Mouse (Mus musculus): ENCODE results near the gene Fn3k.

The Fn3k gene

DNA sequence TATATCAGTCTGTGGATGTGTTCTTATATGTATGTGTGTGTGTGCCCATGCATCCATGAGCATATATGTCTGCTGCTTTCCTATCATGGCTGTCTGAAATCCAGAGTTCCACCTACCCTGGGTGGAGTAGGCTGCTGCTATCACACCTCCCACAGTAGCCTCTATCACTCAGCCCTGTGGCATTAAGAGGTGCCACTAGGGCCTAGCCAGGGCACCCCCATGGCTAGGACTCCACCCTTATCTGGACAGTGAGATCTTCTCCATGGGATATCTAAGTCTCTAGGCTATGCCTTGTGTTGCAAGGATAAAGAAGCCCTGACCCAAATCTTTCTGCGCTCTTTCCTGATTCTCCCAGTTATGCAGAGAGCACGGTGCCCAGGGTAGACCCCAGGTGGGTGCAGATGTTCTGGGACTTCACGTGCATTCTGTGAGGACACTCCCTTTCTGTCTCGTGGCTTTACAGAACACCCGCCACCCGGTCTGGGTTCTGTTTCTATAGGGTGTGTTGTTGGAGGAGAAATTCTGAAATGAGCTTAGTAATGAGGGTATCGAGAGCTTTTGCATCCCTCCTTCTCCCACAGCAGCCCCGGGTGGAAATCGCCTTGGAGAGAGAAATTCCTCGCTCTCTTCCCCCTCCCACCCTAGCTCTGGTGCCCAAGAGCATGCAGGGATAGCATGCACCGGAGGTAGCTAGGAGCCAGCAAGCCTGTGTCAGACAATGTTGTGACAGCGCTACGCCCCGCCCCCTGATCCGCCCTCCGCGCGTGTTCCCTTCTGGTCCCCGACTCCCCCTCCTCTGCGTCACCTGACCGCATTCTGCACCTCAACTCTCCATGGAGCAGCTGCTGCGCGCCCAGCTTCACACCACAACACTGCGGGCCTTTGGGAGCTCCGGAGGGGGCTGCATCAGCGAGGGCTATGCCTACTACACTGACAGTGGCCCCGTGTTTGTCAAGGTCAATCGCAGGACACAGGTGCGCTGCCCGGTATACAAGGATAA, at the start of gene Fn3k:
TSS of gene Fn3k (plus strand) at position 758 of the 1,000 bp plus-strand sequence.
- peak; percentile 83 for DNase-seq (ENCODE audit: low spot score)

- DNase-seq (ENCODE audit: low spot score), result peak; percentile 100
Observed at GRCm38 (mm10) chr11:121387750-121388553, 46.8 kb upstream of the Fn3k start, which contains the start of gene Rab40b. Gene Rab40b (minus strand): TSS chr11:121388251.

DNA sequence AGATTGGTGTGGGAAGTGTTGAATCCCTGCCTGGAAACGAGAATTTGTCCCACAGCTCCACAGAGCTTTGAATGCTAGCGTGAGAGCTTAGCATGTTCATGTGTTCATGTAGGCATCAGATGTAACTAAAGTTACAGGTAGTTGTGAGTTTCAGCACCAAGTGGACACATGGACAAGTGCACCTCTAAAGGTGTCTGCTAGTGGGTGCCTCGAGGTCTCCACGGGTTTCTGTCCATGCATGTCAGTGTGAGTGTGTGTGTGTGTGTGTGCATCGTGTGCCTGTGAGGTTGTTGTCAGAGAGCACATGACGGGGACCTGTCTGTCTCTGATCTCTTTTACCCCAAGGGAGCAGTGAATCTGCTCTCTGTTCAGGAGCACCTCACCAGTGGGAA, 46.2 kb upstream of the Fn3k start:
- DNase-seq (ENCODE audit: low spot score), result no peak

DNA sequence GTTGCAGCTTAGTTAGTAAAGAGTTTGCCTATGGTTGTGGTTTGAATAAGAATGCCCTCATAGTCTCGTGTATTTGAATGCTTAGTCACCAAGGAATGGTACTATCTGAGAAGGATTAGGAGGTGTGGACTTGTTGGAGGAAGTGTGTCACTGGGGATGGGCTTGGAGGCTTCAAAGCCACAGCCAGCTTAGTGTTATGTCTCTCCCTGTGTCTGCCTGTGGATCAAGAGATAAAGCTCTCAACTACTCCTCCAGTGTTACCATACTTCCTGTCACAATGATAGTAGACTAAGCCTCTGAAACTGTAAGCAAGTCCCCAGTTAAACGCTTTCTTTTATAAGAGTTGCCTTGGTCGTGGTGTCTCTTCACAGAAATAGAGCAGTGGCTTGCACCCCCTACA, 43.9 kb upstream of the Fn3k start:
- DNase-seq (ENCODE audit: low spot score), result no peak

DNA sequence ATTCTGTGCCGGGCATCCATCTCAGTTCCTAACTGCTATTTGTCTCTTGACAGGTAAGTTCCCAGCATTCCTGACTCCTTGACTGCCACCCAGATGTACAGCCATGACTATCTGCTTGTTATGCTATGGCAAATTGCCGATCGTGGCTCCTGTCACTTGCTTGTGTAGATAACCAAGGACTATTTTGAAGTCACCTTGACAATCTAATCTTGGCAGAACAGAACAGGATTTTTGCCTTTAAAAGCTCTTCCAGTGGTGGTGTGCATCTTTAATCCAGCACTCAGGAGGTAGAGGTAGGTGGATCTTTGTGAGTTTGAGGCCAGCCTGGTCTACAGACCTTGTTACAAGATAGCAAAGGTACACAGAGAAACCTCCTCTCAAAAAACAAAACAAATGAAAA, 42.3 kb upstream of the Fn3k start:
- DNase-seq (ENCODE audit: low spot score), result no peak

DNA sequence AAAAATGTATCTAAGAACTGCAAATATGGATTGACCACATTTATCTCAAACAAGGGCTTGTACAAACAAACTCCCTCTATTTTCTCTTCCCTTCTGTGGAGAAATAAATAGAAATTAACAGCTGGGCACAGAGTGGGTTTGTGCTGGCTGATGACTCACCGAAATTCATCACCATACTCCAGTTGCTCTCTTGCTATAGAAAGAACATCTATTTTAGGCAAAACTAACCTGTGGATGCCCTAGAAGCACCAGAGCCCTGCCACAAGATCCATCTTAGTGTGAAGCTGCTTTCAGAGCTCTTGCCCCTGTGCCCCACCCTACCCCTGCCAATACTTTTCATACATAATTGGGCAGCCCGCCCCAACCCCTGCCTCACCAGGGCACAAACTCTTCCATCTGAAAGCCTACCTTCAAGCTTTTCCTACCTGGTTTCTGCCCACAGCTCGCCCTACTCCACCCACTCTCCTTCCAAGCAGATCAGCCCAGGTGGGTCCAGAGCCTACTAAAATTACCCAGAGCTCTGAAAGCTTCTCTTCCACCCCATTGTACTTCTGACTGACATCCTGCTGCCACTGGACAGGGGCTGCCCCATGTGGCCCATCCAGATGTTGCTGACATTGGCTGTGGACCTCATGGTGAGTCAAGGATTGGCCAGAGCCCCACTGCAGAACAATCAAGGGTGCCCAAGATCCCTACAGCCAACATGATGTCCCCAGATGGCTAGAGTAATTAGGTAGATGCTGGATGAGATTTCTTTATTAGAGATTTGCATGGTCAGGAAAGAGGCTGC, 27.2 kb upstream of the Fn3k start:
- DNase-seq (ENCODE audit: low spot score), result no peak

GRCm38 (mm10) chr11:121414762-121415161, 20.0 kb upstream of the Fn3k start:
- no peak for DNase-seq (ENCODE audit: low spot score)

DNA sequence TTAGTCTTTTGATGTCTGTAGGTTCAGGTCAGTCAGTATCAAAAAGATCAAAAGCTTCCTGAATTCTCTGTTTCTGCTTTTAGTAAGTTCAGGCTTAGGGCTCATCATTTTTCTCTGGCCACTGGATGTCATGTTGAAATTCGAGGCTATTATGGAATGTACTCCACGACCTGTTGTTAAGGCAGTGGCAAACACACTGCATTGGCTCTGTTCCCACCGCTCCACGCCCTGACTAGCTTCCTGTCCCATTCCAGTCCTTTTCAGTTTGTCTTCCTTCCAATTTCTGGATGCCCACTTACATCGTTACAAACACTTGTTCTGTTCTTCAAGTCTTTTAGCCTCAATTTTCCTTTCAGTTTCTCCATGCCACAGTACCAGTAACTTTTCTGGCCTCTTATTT, 19.4 kb upstream of the Fn3k start:
- no peak for DNase-seq (ENCODE audit: low spot score)

DNA sequence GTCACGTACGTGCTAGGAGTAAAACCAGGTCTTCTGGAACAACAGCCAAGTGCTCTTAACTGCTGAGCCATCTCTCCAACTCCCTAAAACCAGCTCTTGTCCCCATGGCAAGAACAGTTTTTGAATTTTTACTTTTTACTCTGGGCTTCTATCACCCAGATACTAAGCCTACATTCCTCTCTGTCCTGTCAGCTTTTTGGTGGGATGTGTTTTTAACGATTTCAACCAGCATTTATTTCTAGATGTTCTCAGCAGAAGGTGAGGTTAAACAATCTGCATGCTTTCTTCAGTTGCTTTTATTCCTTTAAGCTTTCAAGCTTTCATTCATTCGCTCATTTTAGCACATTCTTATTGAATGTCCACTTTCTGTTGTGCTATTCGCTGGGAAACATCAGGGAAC, 16.7 kb upstream of the Fn3k start:
- DNase-seq (ENCODE audit: low spot score), result no peak

GRCm38 (mm10) chr11:121418932-121419331, 15.8 kb upstream of the Fn3k start:
- DNase-seq (ENCODE audit: low spot score), result no peak

DNA sequence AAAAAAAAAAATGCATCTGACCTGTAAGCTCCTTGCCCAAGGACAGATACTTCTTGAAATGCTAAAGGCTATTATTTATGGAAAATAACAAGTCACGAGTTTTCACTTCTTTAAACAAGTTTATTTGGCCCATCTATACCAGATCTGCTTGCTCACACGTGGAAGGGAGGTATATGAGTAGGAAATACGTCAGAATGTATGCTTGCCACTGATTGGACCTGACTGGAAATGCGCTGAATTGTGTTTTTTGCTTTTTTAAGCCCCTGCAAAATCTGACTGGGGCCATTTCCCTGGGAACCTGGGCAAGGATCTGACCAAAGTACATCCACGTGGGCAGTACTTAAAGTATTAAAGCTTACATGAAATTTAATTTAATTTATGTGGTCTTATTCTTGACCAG, 14.3 kb upstream of the Fn3k start:
- DNase-seq (ENCODE audit: low spot score), result peak; percentile 44

DNA sequence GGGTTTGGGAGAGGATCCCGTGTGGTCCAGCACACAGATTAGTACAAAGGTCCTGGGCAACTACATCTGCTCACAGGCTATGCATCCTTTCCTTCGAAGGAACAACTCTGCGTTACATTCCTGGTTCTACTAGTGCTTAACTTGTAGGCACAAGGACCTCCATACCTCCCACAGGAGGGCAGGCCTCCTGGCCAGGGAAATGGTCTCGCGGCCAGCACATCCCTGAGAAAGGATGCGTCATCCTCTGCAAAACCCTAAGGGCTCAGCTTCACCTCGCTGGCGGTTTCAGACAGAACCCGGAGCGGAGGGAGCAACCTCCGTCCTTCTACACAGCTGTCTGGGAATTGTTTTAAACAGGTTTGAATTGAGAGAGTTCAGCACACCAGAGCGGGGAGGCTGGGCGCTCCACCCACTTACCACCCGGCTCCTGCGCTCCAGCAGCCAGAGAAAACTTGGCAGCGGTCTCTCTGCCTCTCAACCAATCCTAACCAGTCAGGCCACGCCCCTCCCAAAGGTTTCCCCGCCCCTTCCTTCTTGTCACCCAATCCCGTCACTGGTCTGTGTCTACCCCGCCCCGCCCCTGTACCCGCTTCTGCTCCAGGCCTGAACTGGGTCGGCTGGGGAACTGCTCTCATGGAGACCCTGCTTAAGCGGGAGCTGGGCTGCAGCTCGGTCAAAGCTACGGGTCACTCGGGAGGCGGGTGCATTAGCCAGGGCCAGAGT, 13.7 kb upstream of the Fn3k start, which contains the start of gene Fn3krp:
TSS of gene Fn3krp (plus strand) at position 572 of the 723 bp plus-strand sequence.
- DNase-seq (ENCODE audit: low spot score), result peak; percentile 100

GRCm38 (mm10) chr11:121421553-121422173, 13.1 kb upstream of the Fn3k start:
- DNase-seq (ENCODE audit: low spot score), result peak; percentile 70

DNA sequence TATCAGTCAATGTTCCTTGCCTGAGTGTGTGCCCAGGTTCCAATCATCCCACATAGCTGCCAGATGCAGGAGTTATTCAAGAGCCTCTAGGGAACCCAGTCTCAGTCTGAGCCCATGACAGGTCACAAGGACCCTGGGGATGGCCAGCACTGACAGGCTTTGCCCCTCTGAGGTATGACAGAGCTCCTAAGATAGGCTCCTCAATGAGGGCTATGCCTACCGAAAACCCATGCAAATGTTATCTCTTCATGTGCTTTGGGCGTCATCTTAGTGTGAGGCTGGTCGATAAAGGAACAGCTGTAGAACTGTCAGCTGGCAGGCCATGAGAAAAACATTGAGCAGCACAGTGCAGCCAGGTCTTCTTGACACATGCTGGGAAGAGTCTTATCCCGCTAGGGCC, 1.3 kb upstream of the Fn3k start:
- no peak for DNase-seq (ENCODE audit: low spot score)

DNA sequence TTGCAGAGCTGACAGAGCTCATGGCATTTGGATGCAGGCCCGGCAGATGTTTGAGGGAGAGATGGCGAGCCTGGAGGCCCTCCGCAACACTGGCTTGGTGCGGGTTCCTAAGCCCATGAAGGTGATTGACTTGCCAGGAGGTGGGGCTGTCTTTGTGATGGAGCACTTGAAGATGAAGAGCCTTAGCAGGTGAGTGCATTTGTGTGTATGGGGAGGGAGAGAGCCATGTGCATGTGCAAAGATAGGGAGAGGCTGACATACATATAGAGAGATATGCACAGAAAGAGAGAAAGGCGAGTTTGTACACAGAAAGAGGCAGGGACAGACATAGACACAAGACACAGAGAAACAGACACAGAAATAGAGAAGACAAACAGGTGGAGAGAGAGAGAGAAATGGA, 2.5 kb downstream of the Fn3k start:
- DNase-seq (ENCODE audit: low spot score), result no peak

GRCm38 (mm10) chr11:121439686-121440292, 5.1 kb downstream of the Fn3k start:
- no peak for DNase-seq (ENCODE audit: low spot score)

DNA sequence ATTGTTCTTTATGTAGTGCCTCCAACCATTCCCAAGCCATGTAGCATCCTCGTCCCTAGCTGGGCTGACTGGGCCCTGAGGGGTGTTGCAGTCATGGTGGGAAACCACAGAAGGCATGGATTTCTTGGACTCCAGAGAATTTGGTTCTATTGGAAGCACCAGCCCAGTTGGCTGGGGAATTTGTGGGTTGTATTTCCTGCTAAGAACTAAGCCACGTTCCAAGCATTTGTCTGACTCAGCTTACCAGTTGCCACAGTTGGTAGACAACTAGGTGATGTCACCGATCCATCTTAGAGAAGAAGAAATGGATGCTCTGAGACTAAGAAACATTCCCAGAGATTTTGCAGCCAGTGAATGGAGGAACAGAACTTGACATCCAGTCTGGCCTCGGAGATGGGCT, 6.9 kb downstream of the Fn3k start:
- no peak for DNase-seq (ENCODE audit: low spot score)

DNA sequence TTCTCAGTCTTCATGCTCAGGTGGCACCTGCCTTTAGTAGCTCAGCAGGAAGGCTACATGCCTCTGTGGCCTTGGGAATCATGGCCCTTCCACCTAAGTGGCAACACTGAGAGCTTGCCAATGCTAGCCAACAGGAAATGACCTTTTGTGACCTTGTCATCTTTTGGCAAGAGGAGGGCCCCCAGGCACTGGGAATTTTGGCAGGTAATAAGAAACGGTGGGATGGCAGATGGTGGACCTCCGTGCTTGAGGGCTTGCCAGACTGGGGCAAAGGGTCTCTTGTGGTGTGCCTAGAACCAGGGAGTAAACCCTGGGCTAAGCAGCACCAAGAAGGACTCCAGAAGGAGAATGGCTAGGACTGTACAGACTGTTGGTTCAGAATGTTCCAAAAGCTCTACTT, 7.4 kb downstream of the Fn3k start:
- DNase-seq (ENCODE audit: low spot score), result no peak

DNA sequence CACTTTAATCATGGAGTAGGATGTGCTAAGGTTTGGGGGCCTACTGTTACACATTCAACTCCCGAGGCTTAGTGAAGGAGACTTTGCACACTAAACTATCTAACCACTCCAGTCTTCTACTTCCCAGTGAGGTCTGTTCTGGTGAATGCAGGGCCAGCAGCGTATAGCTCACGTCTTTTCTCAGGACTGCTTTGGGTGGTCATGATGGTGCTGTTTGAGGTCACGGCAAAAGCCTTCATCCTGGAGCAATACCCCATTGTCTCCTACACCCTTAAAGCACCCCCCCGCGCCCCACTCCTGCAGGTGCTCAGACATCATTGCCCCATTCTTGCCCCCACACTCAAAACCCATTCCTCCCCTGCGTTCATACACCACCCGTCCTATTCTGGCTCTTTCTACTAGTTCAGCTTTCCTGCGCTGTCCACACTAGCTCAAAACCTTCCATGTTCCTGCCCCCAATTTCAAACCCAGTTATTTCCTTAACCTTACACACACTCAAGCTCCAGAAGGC, 16.6 kb downstream of the Fn3k start:
- DNase-seq (ENCODE audit: low spot score), result no peak

Data from MN1 (cell line).